Mouse (Mus musculus) c-Kit-positive CD71-positive TER-119-positive erythroid progenitor cells, embryonic 14.5 days (primary cell): ENCODE measurements at regions not wholly inside any gene's neighbourhood (a gene's known extent, or its start where the extent isn't known, plus 50 kb on each side); places are given as distances from the start of the nearest gene placed in this dataset.
"Not testable (repeated sequence)": the region's sequence is repeated elsewhere in the genome, so short reads cannot be mapped to it uniquely, and the experiment has no call there.

Experiments
- DNase-seq: peaks from one replicate; pipeline ENCODE4 v3.0.0-alpha.2; 2013; ENCODE audit warnings: low spot score

DNA sequence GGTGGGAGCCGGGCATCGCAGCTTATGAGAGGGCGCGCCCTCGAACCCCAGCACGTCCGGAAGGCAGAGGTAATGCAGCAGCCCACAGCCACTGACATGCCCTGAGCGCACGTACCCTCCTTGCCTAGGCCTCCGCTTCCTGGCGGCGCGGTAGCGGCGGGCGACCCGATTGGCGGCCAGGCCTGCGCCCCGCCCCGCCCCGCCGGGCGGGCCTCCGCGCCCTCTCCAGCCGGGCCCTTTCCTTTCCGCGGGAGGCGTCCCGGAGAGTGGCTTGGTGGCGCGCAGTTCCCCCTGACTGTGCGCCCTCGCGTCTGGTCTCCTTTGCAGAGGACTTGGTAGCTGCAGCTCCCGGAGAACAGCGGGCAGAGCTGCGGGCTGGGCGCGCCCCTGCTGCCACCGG, 461.1 kb downstream of the Gm21863 start:
- DNase-seq: not testable (repeated sequence)

DNA sequence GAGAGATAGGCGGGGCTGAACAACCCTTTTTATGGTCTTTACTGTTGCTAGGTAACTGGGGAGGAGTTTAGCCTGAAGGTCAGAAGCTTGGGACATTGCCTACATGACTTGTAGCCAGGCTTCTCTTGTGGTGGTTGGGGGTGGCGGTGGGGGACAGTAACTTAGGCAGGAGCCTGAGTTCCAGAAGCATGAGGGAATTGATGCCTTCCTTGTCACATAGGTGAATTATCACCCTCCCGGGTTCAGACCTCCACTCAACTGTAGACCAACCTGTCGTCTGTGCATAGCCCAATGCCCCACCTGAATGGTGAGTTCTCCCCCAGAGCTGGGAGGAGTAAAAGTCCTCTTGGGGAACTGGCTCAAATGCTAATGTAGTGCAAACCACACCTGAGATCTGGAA, 472.1 kb downstream of the Gm21863 start:
- DNase-seq: not testable (repeated sequence)

DNA sequence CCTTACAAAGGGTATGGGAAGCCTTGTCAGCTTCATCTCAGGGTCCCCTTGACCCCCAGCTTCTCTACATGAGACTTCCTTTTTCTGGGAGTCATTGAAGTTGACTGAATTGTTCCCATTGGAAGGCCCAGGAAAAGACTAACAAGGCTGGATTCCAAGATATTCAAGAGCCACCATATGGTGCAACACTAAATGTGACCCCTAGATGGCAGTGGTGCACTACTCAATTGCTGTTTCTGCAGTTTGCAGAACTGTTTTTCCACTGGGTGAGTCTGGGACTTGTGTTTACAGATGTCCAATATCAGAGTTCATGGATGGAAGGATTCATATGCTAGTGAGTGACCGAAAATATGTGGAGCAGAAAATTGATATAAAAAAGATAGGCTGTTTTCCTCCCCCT, 510.3 kb downstream of the Gm21863 start:
- peak; percentile 5 for DNase-seq
